In the genomic region with DNA sequence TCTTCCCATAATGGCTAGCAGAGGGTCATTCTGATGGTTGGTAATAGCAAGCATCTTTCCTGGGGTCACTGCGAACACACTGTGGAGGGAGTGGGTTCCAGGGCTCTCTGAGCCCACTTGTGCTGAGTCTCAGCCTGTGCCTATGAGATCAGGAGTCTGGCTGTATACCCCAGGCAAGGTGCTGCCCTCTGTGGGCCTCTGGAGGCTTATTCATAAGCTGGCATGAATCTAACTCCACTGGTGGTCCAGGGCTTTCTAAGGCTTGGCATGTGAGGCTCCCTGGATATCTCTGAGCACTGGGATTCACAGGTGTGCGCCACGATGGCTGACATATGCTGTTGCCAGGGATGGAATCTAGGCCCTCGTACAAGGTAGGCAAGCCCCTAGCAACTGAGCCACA, we compare ENCODE assay signal across 19 mouse cellular contexts.
"Had no signal": no experiment of that assay in that cellular context is flagged by ENCODE, and none has a peak within 500 bp of the region (broad histone marks: within the 10 kb centered on the region; RNA-seq: fewer than 3 reads in every experiment).

No protein-coding gene starts in this region.

- H3K4me1 ChIP-seq: midbrain, embryonic 12.5 days; neural tube, embryonic 13.5 days; neural tube, embryonic 15.5 days had no signal

- H3K27me3 ChIP-seq: midbrain, embryonic 12.5 days; neural tube, embryonic 13.5 days; neural tube, embryonic 15.5 days had no signal

- H3K9ac ChIP-seq: lung, embryonic 14.5 days; midbrain, embryonic 12.5 days; neural tube, embryonic 13.5 days; neural tube, embryonic 15.5 days had no signal

- H3K27ac ChIP-seq: midbrain, embryonic 10.5 days; midbrain, embryonic 12.5 days; neural tube, embryonic 13.5 days; neural tube, embryonic 15.5 days had no signal

- ATAC-seq: midbrain, embryonic 16.5 days had no signal

- H3K9me3 ChIP-seq: midbrain, embryonic 10.5 days; midbrain, embryonic 12.5 days; neural tube, embryonic 13.5 days; neural tube, embryonic 15.5 days had no signal

- H3K4me3 ChIP-seq: midbrain, embryonic 10.5 days; midbrain, embryonic 12.5 days; myocyte; neural tube, embryonic 13.5 days; neural tube, embryonic 15.5 days had no signal

- H3K36me3 ChIP-seq: midbrain, embryonic 10.5 days; midbrain, embryonic 12.5 days; neural tube, embryonic 13.5 days; neural tube, embryonic 15.5 days had no signal

- DNase-seq: lung, adult 18-20 months; lung, embryonic 14.5 days; lung, postnatal 10 days; lung, postnatal 4 days; midbrain, embryonic 14.5 days; retina, postnatal 1 day; right cerebral cortex, adult 18-20 months; right cerebral cortex, postnatal 25 days; right cerebral cortex, postnatal 4 days; spleen, adult 18-20 months; thymus, adult 2 months; thymus, postnatal 25 days; thymus, postnatal 4 days had no signal

- H3K4me2 ChIP-seq: lung, embryonic 14.5 days; midbrain, embryonic 12.5 days; neural tube, embryonic 13.5 days; neural tube, embryonic 15.5 days had no signal
